Mouse (Mus musculus) erythroblast, embryonic 14.5 days (primary cell): ENCODE measurements around the gene Arsb. TPM values are rescaled to one million over a fixed set of nuclear protein-coding genes. Genes with fewer than 3 reads are reported as not detected.
"Not testable (repeated sequence)": the region's sequence is repeated elsewhere in the genome, so short reads cannot be mapped to it uniquely, and the experiment has no call there.

Source experiments
- H3K27me3 ChIP-seq: 2 replicates; pipeline ENCODE4 v1.6.1; 2012; ENCODE audit warnings: inconsistent platforms; ENCODE audit not compliant: control insufficient read depth
- H3K36me3 ChIP-seq: 2 replicates; pipeline ENCODE4 v1.6.1; 2012; ENCODE audit warnings: mild to moderate bottlenecking, inconsistent platforms; ENCODE audit not compliant: control insufficient read depth
- H3K4me1 ChIP-seq: 2 replicates; pipeline ENCODE4 v1.6.1; 2012; ENCODE audit warnings: inconsistent platforms; ENCODE audit not compliant: control insufficient read depth
- H3K4me3 ChIP-seq: replicated peaks from 2 replicates; pipeline ENCODE3; 2012; ENCODE audit warnings: moderate library complexity, mild to moderate bottlenecking, inconsistent platforms
- H3K9me3 ChIP-seq: 2 replicates; pipeline ENCODE4 v1.6.1; 2012; ENCODE audit warnings: low read length, inconsistent platforms, mixed read lengths; ENCODE audit not compliant: control insufficient read depth
- GATA1 ChIP-seq: IDR thresholded peaks from 2 replicates; pipeline ENCODE4 v1.6.1; 2012; ENCODE audit warnings: low read length, inconsistent platforms, mixed read lengths
- TAL1 ChIP-seq: IDR thresholded peaks from 3 replicates; pipeline ENCODE4 v1.6.1; 2012; ENCODE audit warnings: low read length, inconsistent platforms, mixed read lengths
- polyA plus RNA-seq: library from polyadenylated mRNA; stranded (reverse); fragments of >175 nt; gene quantifications from 2 replicates; pipeline ENCODE4 v1.2.3, GENCODE M21; 2012

Gene Arsb
- polyA plus RNA-seq, 1 experiment: 0.05 TPM

GRCm38 (mm10) chr13:93782823-93783222 lies 11.4 kb downstream of the Arsb start:
- no peaks in the 10 kb centered on the region for H3K36me3 ChIP-seq
- H3K9me3 ChIP-seq: peaks cover 2% of the 10 kb centered on the region
- H3K27me3 ChIP-seq: no peaks in the 10 kb centered on the region
- no peaks in the 10 kb centered on the region for H3K4me1 ChIP-seq
- no peak overlapping the region for H3K4me3 ChIP-seq
- TF ChIP-seq GATA1 (no peak), TAL1 (no peak)

- TF ChIP-seq TAL1: no peak
- TF ChIP-seq GATA1: no peak
- Histone ChIP-seq H3K4me3 (no peak overlapping the region), H3K27me3 (no peaks in the 10 kb centered on the region), H3K9me3 (peaks cover 2% of the 10 kb centered on the region), H3K4me1 (no peaks in the 10 kb centered on the region), H3K36me3 (no peaks in the 10 kb centered on the region)
Observed at GRCm38 (mm10) chr13:93785329-93785728, 13.9 kb downstream of the Arsb start.

- Histone ChIP-seq H3K9me3 (peaks cover 2% of the 10 kb centered on the region), H3K36me3 (no peaks in the 10 kb centered on the region), H3K4me3 (no peak overlapping the region), H3K4me1 (no peaks in the 10 kb centered on the region), H3K27me3 (no peaks in the 10 kb centered on the region)
- TF ChIP-seq GATA1 (no peak), TAL1 (no peak)
Observed at GRCm38 (mm10) chr13:93786051-93786450, 14.6 kb downstream of the Arsb start.

- H3K4me1 ChIP-seq: no peaks in the 10 kb centered on the region
- H3K4me3 ChIP-seq: no peak overlapping the region
- TF ChIP-seq GATA1: no peak
- no peak for TF ChIP-seq TAL1
- no peaks in the 10 kb centered on the region for H3K27me3 ChIP-seq
- H3K36me3 ChIP-seq: no peaks in the 10 kb centered on the region
- no peaks in the 10 kb centered on the region for H3K9me3 ChIP-seq
Observed at GRCm38 (mm10) chr13:93787647-93788046, 16.2 kb downstream of the Arsb start.

- Histone ChIP-seq H3K4me1 (no peaks in the 10 kb centered on the region), H3K4me3 (no peak overlapping the region), H3K36me3 (no peaks in the 10 kb centered on the region), H3K9me3 (peaks cover 2% of the 10 kb centered on the region), H3K27me3 (no peaks in the 10 kb centered on the region)
- TF ChIP-seq GATA1: no peak
- TF ChIP-seq TAL1: no peak
Observed at GRCm38 (mm10) chr13:93792945-93793642, 21.7 kb downstream of the Arsb start.

GRCm38 (mm10) chr13:93793643-93794182 lies 22.3 kb downstream of the Arsb start:
- no peak for TF ChIP-seq GATA1
- no peaks in the 10 kb centered on the region for H3K27me3 ChIP-seq
- no peaks in the 10 kb centered on the region for H3K4me1 ChIP-seq
- no peak overlapping the region for H3K4me3 ChIP-seq
- H3K9me3 ChIP-seq: peaks cover 5% of the 10 kb centered on the region
- no peaks in the 10 kb centered on the region for H3K36me3 ChIP-seq

GRCm38 (mm10) chr13:93797011-93797600 lies 25.7 kb downstream of the Arsb start:
- Histone ChIP-seq H3K4me1 (no peaks in the 10 kb centered on the region), H3K36me3 (no peaks in the 10 kb centered on the region), H3K9me3 (peaks cover 5% of the 10 kb centered on the region), H3K4me3 (no peak overlapping the region), H3K27me3 (no peaks in the 10 kb centered on the region)
- no peak for TF ChIP-seq GATA1
- TF ChIP-seq TAL1: no peak

- H3K36me3 ChIP-seq, H3K4me1 ChIP-seq, H3K9me3 ChIP-seq, H3K4me3 ChIP-seq, H3K27me3 ChIP-seq: not testable (repeated sequence)
Observed at GRCm38 (mm10) chr13:93810311-93810710, 38.9 kb downstream of the Arsb start.

- TF ChIP-seq TAL1 (no peak), GATA1 (no peak)
- H3K4me1 ChIP-seq: no peaks in the 10 kb centered on the region
- H3K36me3 ChIP-seq: no peaks in the 10 kb centered on the region
- H3K9me3 ChIP-seq: peaks cover 5% of the 10 kb centered on the region; the same call in 1 of the 2 replicates
- H3K27me3 ChIP-seq: no peaks in the 10 kb centered on the region
- no peak overlapping the region for H3K4me3 ChIP-seq
Observed at GRCm38 (mm10) chr13:93814081-93814480, 42.7 kb downstream of the Arsb start.
